Mouse (Mus musculus) thymus, adult 2 months (tissue): ENCODE results near the gene Tufm. TPM values are rescaled to one million over a fixed set of nuclear protein-coding genes. Genes with fewer than 3 reads are reported as not detected.

Source experiments
- DNase-seq: peaks from one replicate; pipeline ENCODE4 v3.0.0; 2021
- H3K27ac ChIP-seq: fragments of 200-500 bp; 2 replicates; pipeline ENCODE4 v1.5.1; 2012; ENCODE audit warnings: low read length, control low read depth; ENCODE audit not compliant: control insufficient read depth, insufficient read depth
- H3K27me3 ChIP-seq: fragments of 200-500 bp; 2 replicates; pipeline ENCODE4 v1.6.1; 2012; ENCODE audit warnings: mild to moderate bottlenecking, low read length, moderate library complexity, mixed read lengths; ENCODE audit not compliant: control insufficient read depth, insufficient read depth
- H3K36me3 ChIP-seq: fragments of 200-500 bp; 2 replicates; pipeline ENCODE4 v1.6.1; 2012; ENCODE audit warnings: mild to moderate bottlenecking, low read length, moderate library complexity; ENCODE audit not compliant: control insufficient read depth, insufficient read depth
- H3K4me1 ChIP-seq: fragments of 200-500 bp; replicated peaks from 2 replicates; pipeline ENCODE4 v1.6.1; 2012; ENCODE audit warnings: low read length; ENCODE audit not compliant: control insufficient read depth, insufficient read depth
- H3K4me3 ChIP-seq: fragments of 200-500 bp; 2 replicates; pipeline ENCODE4 v1.5.1; 2012; ENCODE audit warnings: mild to moderate bottlenecking, low read length, control low read depth, moderate library complexity; ENCODE audit not compliant: control insufficient read depth, insufficient read depth
- CTCF ChIP-seq: fragments of 200-500 bp; IDR thresholded peaks from 2 replicates; pipeline ENCODE4 v1.5.1; 2012; ENCODE audit warnings: mild to moderate bottlenecking, control low read depth, low read length, moderate library complexity, borderline replicate concordance; ENCODE audit not compliant: control insufficient read depth, poor library complexity, insufficient read depth; ENCODE audit errors: extremely low read depth
- POLR2A ChIP-seq: fragments of 200-500 bp; IDR thresholded peaks from 2 replicates; pipeline ENCODE4 v1.6.1; 2012; ENCODE audit warnings: mild to moderate bottlenecking, low read length, control low read depth, moderate library complexity; ENCODE audit not compliant: control insufficient read depth, poor library complexity, insufficient read depth; ENCODE audit errors: extremely low read depth
- WGBS: fragments of 180-500 bp; shearing (Covaris S2); methylation state at CpG from one replicate; pipeline ENCODE4 v1.1.7; 2018; 5-methylcytosine and 5-hydroxymethylcytosine counted together
- polyA plus RNA-seq: library from polyadenylated mRNA; depleted of rRNA; stranded (reverse); fragments of >200 nt; gene quantifications from 2 replicates; pipeline ENCODE4 v1.2.3, GENCODE M21; 2012

The Tufm gene
- polyA plus RNA-seq, 1 experiment: 127 TPM

DNA sequence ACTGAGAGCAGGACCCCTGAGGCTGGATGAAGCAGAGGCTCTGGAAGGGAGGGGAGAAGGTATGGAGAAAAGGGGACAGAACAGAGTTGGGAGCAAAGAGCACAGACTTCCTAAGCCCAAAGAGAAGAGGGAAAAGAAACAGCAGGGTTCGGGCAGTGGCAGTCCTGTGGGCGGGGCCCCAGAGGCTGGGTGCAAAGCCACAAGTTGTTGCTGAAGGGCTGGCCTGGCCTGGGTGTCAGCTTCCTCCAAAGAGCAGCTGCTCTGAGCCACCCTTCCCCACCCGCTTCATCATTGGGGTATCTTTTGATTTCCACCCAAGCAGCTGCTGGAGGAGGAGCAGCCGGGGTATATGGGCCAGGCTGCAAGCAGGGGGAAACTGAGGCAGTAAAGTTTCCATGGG, 23.0 kb upstream of the Tufm start:
- no peak for DNase-seq
- H3K27ac ChIP-seq: no peak overlapping the region
- TF ChIP-seq CTCF (no peak), POLR2A (no peak)
- peaks cover 14% of the 10 kb centered on the region for H3K36me3 ChIP-seq
- no peak overlapping the region for H3K4me3 ChIP-seq
- WGBS: 11% methylated on average over 4 of the region's 4 CpGs
- H3K27me3 ChIP-seq: no peaks in the 10 kb centered on the region
- peaks cover 23% of the 10 kb centered on the region for H3K4me1 ChIP-seq

GRCm38 (mm10) chr7:126464836-126465235, 22.3 kb upstream of the Tufm start:
- no peak for TF ChIP-seq CTCF
- no peak for TF ChIP-seq POLR2A

GRCm38 (mm10) chr7:126465246-126466030, 21.7 kb upstream of the Tufm start:
- DNase-seq: no peak
- peaks cover 33% of the 10 kb centered on the region for H3K4me1 ChIP-seq
- no peak overlapping the region for H3K4me3 ChIP-seq
- H3K27me3 ChIP-seq: no peaks in the 10 kb centered on the region
- TF ChIP-seq CTCF: no peak
- TF ChIP-seq POLR2A: no peak
- 79% methylated on average over 7 of the region's 7 CpGs for WGBS
- peaks cover 19% of the 10 kb centered on the region for H3K36me3 ChIP-seq
- no peak overlapping the region for H3K27ac ChIP-seq

More at GRCm38 (mm10) chr7:126464836-126465235, 22.3 kb upstream of the Tufm start:
- 66% methylated on average over 5 of the region's 5 CpGs for WGBS
- H3K4me1 ChIP-seq: peaks cover 30% of the 10 kb centered on the region
- H3K4me3 ChIP-seq: no peak overlapping the region
- peaks cover 19% of the 10 kb centered on the region for H3K36me3 ChIP-seq
- no peak for DNase-seq
- H3K27me3 ChIP-seq: no peaks in the 10 kb centered on the region
- no peak overlapping the region for H3K27ac ChIP-seq

- TF ChIP-seq POLR2A (no peak), CTCF (no peak)
- WGBS: 89% methylated on average over 9 of the region's 9 CpGs
- H3K4me1 ChIP-seq: peaks cover 30% of the 10 kb centered on the region
- H3K27ac ChIP-seq: no peak overlapping the region
- no peak for DNase-seq
- H3K4me3 ChIP-seq: no peak overlapping the region
- no peaks in the 10 kb centered on the region for H3K27me3 ChIP-seq
- H3K36me3 ChIP-seq: peaks cover 22% of the 10 kb centered on the region
These were observed 21.0 kb upstream of the Tufm start for GRCm38 (mm10) chr7:126466116-126466515.

DNA sequence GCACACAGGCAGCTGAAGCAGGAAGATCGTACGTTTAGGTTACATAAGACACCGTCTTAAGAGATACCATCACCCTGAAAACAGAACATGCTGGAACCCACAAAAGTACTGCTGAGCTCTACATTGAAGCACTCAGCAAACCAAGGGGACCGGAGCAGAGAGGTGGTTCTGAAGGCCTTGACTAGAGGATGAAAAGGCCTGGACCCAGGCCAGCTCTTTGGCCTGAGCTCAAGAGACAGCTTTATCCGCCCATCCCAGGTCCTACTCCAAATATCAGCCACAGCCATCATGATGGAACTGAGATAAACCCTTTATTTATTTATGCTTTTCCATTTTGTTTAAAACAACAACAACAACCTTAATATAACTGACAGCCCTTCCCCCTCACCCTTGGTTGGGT, 20.5 kb upstream of the Tufm start:
- no peak for DNase-seq
- Histone ChIP-seq H3K36me3 (peaks cover 22% of the 10 kb centered on the region), H3K27ac (no peak overlapping the region), H3K27me3 (no peaks in the 10 kb centered on the region), H3K4me1 (peaks cover 36% of the 10 kb centered on the region), H3K4me3 (no peak overlapping the region)
- TF ChIP-seq CTCF (no peak), POLR2A (no peak)
- WGBS: 90% methylated on average over 5 of the region's 5 CpGs

DNA sequence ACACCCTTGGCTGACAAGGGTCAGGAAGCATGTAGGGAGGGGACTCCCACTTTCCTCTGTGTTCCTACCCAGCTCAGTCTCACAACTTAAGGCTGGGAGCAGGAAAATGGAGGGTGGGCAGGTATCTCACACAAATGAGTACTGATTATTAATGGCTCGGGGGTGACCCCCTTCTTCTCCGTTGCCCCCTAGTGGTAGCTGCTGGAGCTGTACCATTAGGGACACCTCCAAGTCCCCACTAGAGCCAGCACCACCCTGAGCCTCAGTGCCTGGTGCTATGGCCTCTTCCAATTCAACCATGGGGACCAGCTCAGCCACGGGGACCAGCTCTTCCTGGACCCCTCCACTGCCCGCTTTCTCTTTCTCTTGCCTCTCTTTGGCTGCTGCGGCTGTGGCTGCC, 19.9 kb upstream of the Tufm start:
- TF ChIP-seq CTCF (peak; percentile 47; the same call in 1 of the 2 replicates), POLR2A (no peak)
- H3K4me3 ChIP-seq: no peak overlapping the region
- DNase-seq: peak; percentile 60

DNA sequence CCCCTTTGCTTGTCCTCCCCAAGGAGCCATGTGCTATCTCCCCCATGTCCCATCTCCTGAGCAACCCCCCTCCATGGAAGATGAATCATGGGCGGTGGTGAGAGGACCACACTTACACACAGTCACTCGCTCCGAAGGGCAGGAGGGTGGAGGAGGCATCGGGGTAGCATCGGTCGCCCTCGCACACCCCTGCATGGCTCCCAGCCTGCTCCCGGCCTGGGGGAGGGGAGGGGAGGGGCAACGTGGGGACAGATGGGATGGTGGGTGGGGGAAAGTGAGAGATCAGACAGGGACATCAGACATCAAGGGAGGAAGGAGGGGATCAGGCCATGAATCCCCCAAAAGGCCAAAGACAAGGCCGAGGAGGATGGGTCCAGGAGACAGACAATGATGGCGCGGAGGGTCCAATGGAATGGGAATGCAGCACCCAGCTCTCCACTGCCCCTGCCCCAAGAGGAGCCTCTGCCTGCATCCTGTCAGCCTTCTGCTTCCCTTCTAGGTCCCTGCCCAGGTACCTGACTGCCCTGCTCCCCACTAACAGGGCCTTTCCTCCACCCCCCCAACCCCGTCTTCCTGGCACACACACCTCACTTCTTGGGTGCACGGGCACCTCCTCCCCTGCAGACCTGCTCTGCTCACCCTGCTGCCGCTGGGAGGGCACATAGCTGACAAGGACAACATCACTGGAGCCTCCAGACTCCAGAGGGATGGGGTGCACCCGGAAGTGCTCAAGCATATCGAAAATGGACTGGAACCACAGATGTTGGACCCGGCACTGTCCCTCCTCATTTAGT, 19.1 kb upstream of the Tufm start:
- Histone ChIP-seq H3K4me3 (no peak overlapping the region), H3K27ac (no peak overlapping the region), H3K36me3 (peaks cover 22% of the 10 kb centered on the region), H3K27me3 (no peaks in the 10 kb centered on the region), H3K4me1 (peaks cover 45% of the 10 kb centered on the region)
- no peak for DNase-seq
- TF ChIP-seq CTCF (no peak), POLR2A (no peak)
- 96% methylated on average over 18 of the region's 18 CpGs for WGBS

More for the DNA sequence above, 19.9 kb upstream of the Tufm start:
- H3K36me3 ChIP-seq: peaks cover 22% of the 10 kb centered on the region
- no peak overlapping the region for H3K27ac ChIP-seq
- whole genome bisulfite sequencing: 68% methylated on average over 5 of the region's 5 CpGs
- no peaks in the 10 kb centered on the region for H3K27me3 ChIP-seq
- H3K4me1 ChIP-seq: peaks cover 37% of the 10 kb centered on the region
